Mouse (Mus musculus) myocyte (in vitro differentiated cells): ENCODE data around the gene Usp1. TPM values are rescaled to one million over a fixed set of nuclear protein-coding genes. Genes with fewer than 3 reads are reported as not detected.

ENCODE experiments used
- H3K27me3 ChIP-seq: one replicate; pipeline ENCODE4 v1.6.1; 2011; ENCODE audit not compliant: control insufficient read depth, insufficient read depth, insufficient read length
- H3K36me3 ChIP-seq: one replicate; pipeline ENCODE4 v1.6.1; 2011; ENCODE audit not compliant: control insufficient read depth, insufficient read depth
- H3K4me2 ChIP-seq: one replicate; pipeline ENCODE4 v1.6.1; 2011; ENCODE audit warnings: low read depth, control low read depth
- H3K4me3 ChIP-seq: one replicate; pipeline ENCODE4 v1.5.1; 2011; ENCODE audit warnings: mild to moderate bottlenecking, control low read depth, moderate library complexity
- H3K79me2 ChIP-seq: one replicate; pipeline ENCODE4 v1.6.1; 2011; ENCODE audit not compliant: control insufficient read depth, insufficient read depth
- H3ac ChIP-seq: one replicate; pipeline ENCODE4 v1.6.1; 2011; ENCODE audit not compliant: control insufficient read depth, insufficient read length
- CEBPB ChIP-seq: IDR thresholded peaks from 2 replicates; pipeline ENCODE4 v1.6.1; 2011; ENCODE audit warnings: mild to moderate bottlenecking, moderate library complexity; ENCODE audit not compliant: poor library complexity, insufficient read depth, severe bottlenecking
- E2F4 ChIP-seq: IDR thresholded peaks from one replicate; pipeline ENCODE4 v1.6.1; 2011; ENCODE audit warnings: mild to moderate bottlenecking, control low read depth, moderate library complexity; ENCODE audit not compliant: insufficient read depth
- MAX ChIP-seq: IDR thresholded peaks from one replicate; pipeline ENCODE4 v1.6.1; 2011; ENCODE audit warnings: low read depth, mild to moderate bottlenecking, control low read depth
- MYOD1 ChIP-seq, 3 experiments: IDR thresholded peaks; one replicate each; pipeline ENCODE4 v1.6.1; 2011; ENCODE audit warnings: control low read depth in 2 of 3, low read depth in 2 of 3, mild to moderate bottlenecking in 2 of 3, moderate library complexity in 1 of 3; ENCODE audit not compliant: insufficient read length in 2 of 3, control insufficient read depth in 1 of 3
- MYOG ChIP-seq, 3 experiments: IDR thresholded peaks; one replicate each; pipeline ENCODE4 v1.6.1; 2011; ENCODE audit warnings: control low read depth in 2 of 3, low read depth in 2 of 3, mild to moderate bottlenecking in 2 of 3; ENCODE audit not compliant: insufficient read length in 2 of 3, control insufficient read depth in 1 of 3, insufficient read depth in 1 of 3
- POLR2A ChIP-seq: IDR thresholded peaks from one replicate; pipeline ENCODE4 v1.6.1; 2011; ENCODE audit warnings: low read depth, mild to moderate bottlenecking, control low read depth, moderate library complexity; ENCODE audit not compliant: insufficient read length
- POLR2AphosphoS2 ChIP-seq: IDR thresholded peaks from one replicate; pipeline ENCODE4 v1.6.1; 2011; ENCODE audit warnings: low read depth, control low read depth; ENCODE audit not compliant: insufficient read length
- REST ChIP-seq: IDR thresholded peaks from one replicate; pipeline ENCODE4 v1.6.1; 2011; ENCODE audit warnings: mild to moderate bottlenecking, control low read depth, moderate library complexity; ENCODE audit not compliant: insufficient read depth, insufficient read length
- SRF ChIP-seq: IDR thresholded peaks from one replicate; pipeline ENCODE4 v1.6.1; 2011; ENCODE audit warnings: low read depth; ENCODE audit not compliant: control insufficient read depth, insufficient read length
- TCF12 ChIP-seq: IDR thresholded peaks from one replicate; pipeline ENCODE4 v1.6.1; 2011; ENCODE audit warnings: mild to moderate bottlenecking, control low read depth; ENCODE audit not compliant: poor library complexity, insufficient read depth, severe bottlenecking
- TCF3 ChIP-seq: IDR thresholded peaks from one replicate; pipeline ENCODE4 v1.6.1; 2011; ENCODE audit warnings: low read depth, control low read depth; ENCODE audit not compliant: insufficient read length
- USF1 ChIP-seq: IDR thresholded peaks from one replicate; pipeline ENCODE4 v1.6.1; 2011; ENCODE audit warnings: low read depth, mild to moderate bottlenecking, control low read depth, moderate library complexity
- polyA plus RNA-seq: library from polyadenylated mRNA; unstranded; fragments of >200 nt; fragmentation: generic; extraction: Trizol; gene quantifications from one replicate; pipeline ENCODE4 v1.2.1, GENCODE M21; 2012; ENCODE audit warnings: missing spikeins

Gene Usp1
- polyA plus RNA-seq, 1 experiment = 14.6 TPM

DNA sequence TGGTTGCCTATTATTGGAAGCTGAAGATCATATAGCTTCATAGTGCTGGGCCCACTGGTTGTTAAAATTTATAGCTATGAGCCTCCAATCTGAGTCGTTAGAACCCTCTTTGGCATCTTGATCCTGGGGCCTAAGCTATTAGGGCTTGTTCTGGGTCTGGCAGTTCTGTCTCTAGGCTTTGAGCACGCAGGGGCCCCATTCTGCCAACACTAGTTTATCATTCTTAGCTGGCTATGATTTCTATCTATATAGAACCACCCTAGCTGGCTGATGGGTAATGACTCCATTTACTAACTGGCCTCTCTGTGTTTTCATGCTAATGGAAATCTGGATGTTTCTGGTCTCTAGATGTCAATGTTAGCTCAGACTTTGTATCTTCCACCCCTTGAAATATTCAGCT is 5.9 kb upstream of the Usp1 start:
- Histone ChIP-seq H3ac (no peak overlapping the region), H3K79me2 (no peaks in the 10 kb centered on the region), H3K36me3 (no peaks in the 10 kb centered on the region), H3K27me3 (no peaks in the 10 kb centered on the region), H3K4me2 (no peak overlapping the region), H3K4me3 (no peak overlapping the region)
- no peak for TF ChIP-seq USF1
- TF ChIP-seq E2F4 = no peak
- no peak for TF ChIP-seq CEBPB
- TF ChIP-seq TCF12 = no peak
- TF ChIP-seq MYOD1 (IDR thresholded peaks at IDR 0.05; ENCODE audit: control insufficient read depth in 1 of 3, insufficient read length in 2 of 3, low read depth in 2 of 3) = no peak
- no peak for TF ChIP-seq REST
- no peak for TF ChIP-seq POLR2AphosphoS2
- TF ChIP-seq MAX = no peak
- no peak for TF ChIP-seq SRF
- no peak for TF ChIP-seq POLR2A
- no peak for TF ChIP-seq TCF3
- TF ChIP-seq MYOG (IDR thresholded peaks at IDR 0.05; ENCODE audit: control insufficient read depth in 1 of 3, insufficient read depth in 1 of 3, insufficient read length in 2 of 3, low read depth in 2 of 3) = no peak

DNA sequence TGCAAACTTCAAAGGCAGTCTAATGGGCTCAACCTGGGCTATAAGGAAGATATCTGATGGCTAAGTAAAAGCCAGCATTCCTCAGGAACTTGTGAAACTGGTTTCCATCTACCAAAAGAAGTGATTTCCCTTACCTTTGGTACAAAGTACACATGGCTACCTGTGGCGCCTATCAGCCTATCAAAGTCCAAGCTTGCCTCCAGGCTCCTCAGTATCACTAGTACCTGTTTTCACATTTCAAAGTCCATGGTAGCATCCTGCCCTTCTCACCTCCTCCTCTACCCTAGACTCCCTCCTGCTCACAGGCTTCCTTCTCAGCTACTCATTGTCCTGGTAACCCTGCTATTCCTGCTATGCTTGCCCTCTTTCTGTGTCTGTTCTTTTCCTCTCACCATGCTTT is 5.4 kb upstream of the Usp1 start:
- Histone ChIP-seq H3K79me2 (no peaks in the 10 kb centered on the region), H3K27me3 (no peaks in the 10 kb centered on the region), H3K4me3 (no peak overlapping the region), H3ac (no peak overlapping the region), H3K36me3 (no peaks in the 10 kb centered on the region), H3K4me2 (no peak overlapping the region)
- TF ChIP-seq POLR2AphosphoS2 (no peak), USF1 (no peak), E2F4 (no peak), SRF (no peak), TCF3 (no peak), REST (no peak), MYOG (IDR thresholded peaks at IDR 0.05; ENCODE audit: control insufficient read depth in 1 of 3, insufficient read depth in 1 of 3, insufficient read length in 2 of 3, low read depth in 2 of 3) (no peak), MAX (no peak), TCF12 (no peak), MYOD1 (IDR thresholded peaks at IDR 0.05; ENCODE audit: control insufficient read depth in 1 of 3, insufficient read length in 2 of 3, low read depth in 2 of 3) (no peak), POLR2A (no peak), CEBPB (no peak)

DNA sequence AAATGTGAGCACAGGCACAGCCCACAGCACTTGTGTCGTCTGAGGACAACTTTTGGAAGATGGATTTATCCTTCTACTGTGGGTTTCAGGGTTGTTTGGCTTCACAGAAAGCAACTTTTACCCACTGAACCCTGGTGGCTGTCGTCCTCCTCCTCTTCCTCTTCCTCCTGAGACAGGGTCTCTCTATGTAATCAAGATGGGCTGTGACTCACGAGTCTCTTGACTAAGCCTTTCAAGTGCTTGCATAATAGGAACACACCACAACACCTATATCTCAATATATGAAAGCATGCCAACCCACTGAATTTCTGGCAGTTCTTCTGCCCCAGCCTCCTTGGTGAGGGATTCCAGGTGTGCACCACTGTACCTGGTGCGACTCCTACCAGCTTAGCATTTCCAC is 2.7 kb upstream of the Usp1 start:
- Histone ChIP-seq H3K79me2 (peaks cover 17% of the 10 kb centered on the region), H3K27me3 (no peaks in the 10 kb centered on the region), H3K4me2 (no peak overlapping the region), H3ac (no peak overlapping the region), H3K36me3 (no peaks in the 10 kb centered on the region), H3K4me3 (no peak overlapping the region)
- TF ChIP-seq SRF = no peak
- TF ChIP-seq MAX = no peak
- TF ChIP-seq POLR2AphosphoS2 = no peak
- TF ChIP-seq MYOD1 (IDR thresholded peaks at IDR 0.05; ENCODE audit: control insufficient read depth in 1 of 3, insufficient read length in 2 of 3, low read depth in 2 of 3) = no peak
- no peak for TF ChIP-seq TCF3
- TF ChIP-seq TCF12 = no peak
- no peak for TF ChIP-seq MYOG (IDR thresholded peaks at IDR 0.05; ENCODE audit: control insufficient read depth in 1 of 3, insufficient read depth in 1 of 3, insufficient read length in 2 of 3, low read depth in 2 of 3)
- no peak for TF ChIP-seq USF1
- no peak for TF ChIP-seq REST
- TF ChIP-seq POLR2A = no peak
- no peak for TF ChIP-seq CEBPB
- TF ChIP-seq E2F4 = no peak

DNA sequence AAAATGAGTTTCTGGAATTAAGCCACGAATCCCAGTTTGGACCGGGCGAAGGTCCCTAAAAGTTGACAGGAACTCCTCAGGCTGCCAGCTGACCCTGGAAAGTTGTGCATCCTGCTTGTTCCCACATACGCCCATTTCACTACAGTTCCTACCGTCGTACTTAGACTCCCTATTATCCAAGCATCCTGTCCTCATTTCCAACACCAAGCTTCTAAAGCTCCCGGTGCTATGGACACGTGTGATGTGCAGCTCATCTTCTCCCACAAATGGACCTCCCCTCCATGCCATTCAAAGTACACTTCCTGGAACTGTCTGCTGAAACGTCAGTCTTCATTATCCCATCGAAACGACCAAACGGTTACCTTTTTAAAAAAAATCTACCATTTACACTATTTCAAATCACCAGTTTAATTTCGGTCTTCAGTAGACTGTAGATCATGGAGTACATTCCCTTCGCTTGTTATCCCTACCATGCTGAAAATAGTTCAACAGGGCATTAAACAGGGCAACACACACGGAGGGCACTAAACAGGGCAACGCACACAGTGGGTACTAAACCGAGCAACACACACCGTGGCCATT is 1.5 kb upstream of the Usp1 start:
- Histone ChIP-seq H3ac (peak overlapping the region; percentile 87), H3K27me3 (no peaks in the 10 kb centered on the region), H3K79me2 (peaks cover 30% of the 10 kb centered on the region), H3K4me3 (peak overlapping the region; percentile 54), H3K36me3 (no peaks in the 10 kb centered on the region), H3K4me2 (peak overlapping the region; percentile 91)
- TF ChIP-seq TCF12 (no peak), MYOG (IDR thresholded peaks at IDR 0.05; ENCODE audit: control insufficient read depth in 1 of 3, insufficient read depth in 1 of 3, insufficient read length in 2 of 3, low read depth in 2 of 3) (no peak), MYOD1 (IDR thresholded peaks at IDR 0.05; ENCODE audit: control insufficient read depth in 1 of 3, insufficient read length in 2 of 3, low read depth in 2 of 3) (no peak), TCF3 (no peak), POLR2AphosphoS2 (peak; percentile 22)
